Mouse (Mus musculus) neural tube, embryonic 11.5 days (tissue): Measurements from ENCODE around the gene Arpc3. TPM values are rescaled to one million over a fixed set of nuclear protein-coding genes. Genes with fewer than 3 reads are reported as not detected.

Source experiments
- polyA plus RNA-seq: library from polyadenylated mRNA; unstranded; fragments of >200 nt; fragmentation: Nextera tagmentation; extraction: Ambion mirVana; gene quantifications from 2 replicates; pipeline ENCODE4 v1.2.1, GENCODE M21; 2014

The Arpc3 gene
- polyA plus RNA-seq, 1 experiment from 2014 or later = 67.4 TPM

Other genes starting within 250 kb of the Arpc3 start
- gene Ppp1cc, start 233.6 kb upstream of the Arpc3 start, polyA plus RNA-seq = 325 and 339 TPM in 2 replicates
- gene Hvcn1, start 185.1 kb upstream of the Arpc3 start, polyA plus RNA-seq = 5.6 and 6.0 TPM in 2 replicates
- 3.9 and 4.5 TPM in 2 replicates for gene Tctn1, start 127.4 kb upstream of the Arpc3 start, polyA plus RNA-seq
- gene Pptc7, start 107.5 kb upstream of the Arpc3 start, polyA plus RNA-seq = 8.5 and 9.2 TPM in 2 replicates
- gene Rad9b, start 37.6 kb upstream of the Arpc3 start, polyA plus RNA-seq = 6.9 and 9.3 TPM in 2 replicates
- 219 and 236 TPM in 2 replicates for gene Vps29, start 37.5 kb upstream of the Arpc3 start, polyA plus RNA-seq
- gene Gpn3, start 20.0 kb upstream of the Arpc3 start, polyA plus RNA-seq = 68.4 and 71.2 TPM in 2 replicates
- gene Fam216a, start 19.5 kb upstream of the Arpc3 start, polyA plus RNA-seq = 115 and 116 TPM in 2 replicates
- 33.4 and 34.7 TPM in 2 replicates for gene Anapc7, start 29.8 kb downstream of the Arpc3 start, polyA plus RNA-seq
- gene Atp2a2, start 110.3 kb downstream of the Arpc3 start, polyA plus RNA-seq = 52.0 and 55.4 TPM in 2 replicates
- 41.2 and 44.7 TPM in 2 replicates for gene Ift81, start 222.6 kb downstream of the Arpc3 start, polyA plus RNA-seq